Mouse (Mus musculus) lung, postnatal 14 days (tissue): ENCODE measurements around the gene Wbp1.
A peak's percentile ranks its signal among the peaks of the same experiment; 100 is the strongest.

Experiments used
- DNase-seq: peaks from one replicate; pipeline ENCODE4 v3.0.0; 2021

Wbp1 gene

GRCm38 (mm10) chr6:83115682-83116372 lies 5.5 kb downstream of the Wbp1 start:
- no peak for DNase-seq

GRCm38 (mm10) chr6:83115011-83115671 lies 6.2 kb downstream of the Wbp1 start, which contains the start of gene Mogs:
TSS of gene Mogs (plus strand) at chr6:83115496.
- DNase-seq = peak; percentile 96

- DNase-seq = no peak
Observed at GRCm38 (mm10) chr6:83111510-83112136, 9.7 kb downstream of the Wbp1 start.

- peak; percentile 83 for DNase-seq
Observed at GRCm38 (mm10) chr6:83108762-83109668, 12.3 kb downstream of the Wbp1 start, which contains the start of gene Mrpl53. TSS of gene Mrpl53 (plus strand) at chr6:83109040.

GRCm38 (mm10) chr6:83107566-83108400 lies 13.6 kb downstream of the Wbp1 start:
- DNase-seq = peak; percentile 82

GRCm38 (mm10) chr6:83104158-83104557 lies 17.2 kb downstream of the Wbp1 start:
- no peak for DNase-seq

GRCm38 (mm10) chr6:83103130-83103650 lies 18.2 kb downstream of the Wbp1 start:
- no peak for DNase-seq

- DNase-seq = peak; percentile 65
Observed at GRCm38 (mm10) chr6:83101688-83102556, 19.4 kb downstream of the Wbp1 start.

GRCm38 (mm10) chr6:83101316-83101687 lies 20.1 kb downstream of the Wbp1 start, which contains the start of the genes Ccdc142 and Gm42688:
TSS of gene Ccdc142 (plus strand) at chr6:83101601.
TSS of gene Gm42688 (plus strand) at chr6:83101617.
- DNase-seq = peak; percentile 90

- DNase-seq = no peak
Observed at GRCm38 (mm10) chr6:83098411-83098810, 22.9 kb downstream of the Wbp1 start.

GRCm38 (mm10) chr6:83095968-83096367 lies 25.4 kb downstream of the Wbp1 start:
- DNase-seq = no peak

- peak; percentile 46 for DNase-seq
Observed at GRCm38 (mm10) chr6:83092416-83093127, 28.8 kb downstream of the Wbp1 start.

- DNase-seq = no peak
Observed at GRCm38 (mm10) chr6:83087926-83088260, 33.5 kb downstream of the Wbp1 start.

- peak; percentile 28 for DNase-seq
Observed at GRCm38 (mm10) chr6:83087205-83087925, 34.0 kb downstream of the Wbp1 start.

GRCm38 (mm10) chr6:83086121-83087035 lies 35.0 kb downstream of the Wbp1 start, which contains the start of gene Lbx2:
TSS of gene Lbx2 (plus strand) at chr6:83086367.
- no peak for DNase-seq

GRCm38 (mm10) chr6:83084477-83084876 lies 36.9 kb downstream of the Wbp1 start:
- DNase-seq = no peak

- no peak for DNase-seq
Observed at GRCm38 (mm10) chr6:83083497-83083896, 37.9 kb downstream of the Wbp1 start.

GRCm38 (mm10) chr6:83080210-83080609 lies 41.1 kb downstream of the Wbp1 start:
- DNase-seq = no peak
